Mouse (Mus musculus) thymus, adult 2 months (tissue): ENCODE data around the gene Ldlr. TPM values are rescaled to one million over a fixed set of nuclear protein-coding genes. Genes with fewer than 3 reads are reported as not detected.
"Not testable (repeated sequence)": the region's sequence is repeated elsewhere in the genome, so short reads cannot be mapped to it uniquely, and the experiment has no call there.

Experiments used
- DNase-seq: peaks from one replicate; pipeline ENCODE4 v3.0.0; 2021
- H3K27ac ChIP-seq: fragments of 200-500 bp; 2 replicates; pipeline ENCODE4 v1.5.1; 2012; ENCODE audit warnings: low read length, control low read depth; ENCODE audit not compliant: control insufficient read depth, insufficient read depth
- H3K27me3 ChIP-seq: fragments of 200-500 bp; 2 replicates; pipeline ENCODE4 v1.6.1; 2012; ENCODE audit warnings: mild to moderate bottlenecking, low read length, moderate library complexity, mixed read lengths; ENCODE audit not compliant: control insufficient read depth, insufficient read depth
- H3K36me3 ChIP-seq: fragments of 200-500 bp; 2 replicates; pipeline ENCODE4 v1.6.1; 2012; ENCODE audit warnings: mild to moderate bottlenecking, low read length, moderate library complexity; ENCODE audit not compliant: control insufficient read depth, insufficient read depth
- H3K4me1 ChIP-seq: fragments of 200-500 bp; replicated peaks from 2 replicates; pipeline ENCODE4 v1.6.1; 2012; ENCODE audit warnings: low read length; ENCODE audit not compliant: control insufficient read depth, insufficient read depth
- H3K4me3 ChIP-seq: fragments of 200-500 bp; 2 replicates; pipeline ENCODE4 v1.5.1; 2012; ENCODE audit warnings: mild to moderate bottlenecking, low read length, control low read depth, moderate library complexity; ENCODE audit not compliant: control insufficient read depth, insufficient read depth
- CTCF ChIP-seq: fragments of 200-500 bp; IDR thresholded peaks from 2 replicates; pipeline ENCODE4 v1.5.1; 2012; ENCODE audit warnings: mild to moderate bottlenecking, control low read depth, low read length, moderate library complexity, borderline replicate concordance; ENCODE audit not compliant: control insufficient read depth, poor library complexity, insufficient read depth; ENCODE audit errors: extremely low read depth
- POLR2A ChIP-seq: fragments of 200-500 bp; IDR thresholded peaks from 2 replicates; pipeline ENCODE4 v1.6.1; 2012; ENCODE audit warnings: mild to moderate bottlenecking, low read length, control low read depth, moderate library complexity; ENCODE audit not compliant: control insufficient read depth, poor library complexity, insufficient read depth; ENCODE audit errors: extremely low read depth
- WGBS: fragments of 180-500 bp; shearing (Covaris S2); methylation state at CpG from one replicate; pipeline ENCODE4 v1.1.7; 2018; 5-methylcytosine and 5-hydroxymethylcytosine counted together
- polyA plus RNA-seq: library from polyadenylated mRNA; depleted of rRNA; stranded (reverse); fragments of >200 nt; gene quantifications from 2 replicates; pipeline ENCODE4 v1.2.3, GENCODE M21; 2012

Gene Ldlr
- polyA plus RNA-seq, 1 experiment = 23.9 TPM

- no peak overlapping the region for H3K27ac ChIP-seq
- 75% methylated on average over 2 of the region's 2 CpGs for WGBS
- peak; percentile 21 for DNase-seq
- TF ChIP-seq POLR2A (no peak), CTCF (peak; percentile 59; the same call in 1 of the 2 replicates)
- H3K27me3 ChIP-seq = no peaks in the 10 kb centered on the region
- H3K36me3 ChIP-seq = peaks cover 56% of the 10 kb centered on the region
- H3K4me1 ChIP-seq = no peaks in the 10 kb centered on the region
- no peak overlapping the region for H3K4me3 ChIP-seq
Measured at GRCm38 (mm10) chr9:21691862-21692261, 31.4 kb upstream of the Ldlr start.

GRCm38 (mm10) chr9:21692491-21692890, 30.8 kb upstream of the Ldlr start:
- no peak for DNase-seq
- Histone ChIP-seq H3K4me1 (no peaks in the 10 kb centered on the region), H3K36me3 (peaks cover 50% of the 10 kb centered on the region), H3K4me3 (no peak overlapping the region), H3K27ac (no peak overlapping the region), H3K27me3 (no peaks in the 10 kb centered on the region)
- TF ChIP-seq POLR2A (no peak), CTCF (no peak)
- 96% methylated on average over 4 of the region's 4 CpGs for WGBS

DNA sequence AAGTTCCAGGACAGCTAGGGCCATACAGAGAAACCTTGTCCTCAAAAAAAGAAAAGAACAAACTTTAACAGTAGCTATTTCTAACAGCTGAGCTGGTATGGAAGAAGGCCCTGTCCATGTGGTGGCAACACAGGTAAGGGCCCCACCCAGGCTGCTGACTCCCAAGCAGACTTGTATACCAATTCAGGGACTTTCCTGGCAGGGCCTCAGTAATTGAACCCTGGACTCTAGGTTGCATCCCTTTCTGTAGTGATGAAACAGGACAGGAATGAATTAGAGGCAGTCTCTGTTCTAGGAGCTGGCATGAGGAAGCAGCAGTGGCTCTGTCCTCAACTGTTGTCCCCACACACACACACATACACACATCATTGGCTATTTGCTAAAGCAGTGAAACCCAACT, 29.2 kb upstream of the Ldlr start:
- no peaks in the 10 kb centered on the region for H3K4me1 ChIP-seq
- H3K4me3 ChIP-seq = no peak overlapping the region
- no peak overlapping the region for H3K27ac ChIP-seq
- DNase-seq = no peak
- peaks cover 44% of the 10 kb centered on the region for H3K36me3 ChIP-seq
- no peaks in the 10 kb centered on the region for H3K27me3 ChIP-seq
- TF ChIP-seq POLR2A = no peak
- TF ChIP-seq CTCF = no peak

- DNase-seq = no peak
- H3K4me1 ChIP-seq = no peaks in the 10 kb centered on the region
- no peak overlapping the region for H3K27ac ChIP-seq
- H3K27me3 ChIP-seq = no peaks in the 10 kb centered on the region
- TF ChIP-seq POLR2A (no peak), CTCF (no peak)
- WGBS = 89% methylated on average over 5 of the region's 5 CpGs
- no peak overlapping the region for H3K4me3 ChIP-seq
- H3K36me3 ChIP-seq = peaks cover 47% of the 10 kb centered on the region
Measured at GRCm38 (mm10) chr9:21695229-21695792, 28.0 kb upstream of the Ldlr start.

DNA sequence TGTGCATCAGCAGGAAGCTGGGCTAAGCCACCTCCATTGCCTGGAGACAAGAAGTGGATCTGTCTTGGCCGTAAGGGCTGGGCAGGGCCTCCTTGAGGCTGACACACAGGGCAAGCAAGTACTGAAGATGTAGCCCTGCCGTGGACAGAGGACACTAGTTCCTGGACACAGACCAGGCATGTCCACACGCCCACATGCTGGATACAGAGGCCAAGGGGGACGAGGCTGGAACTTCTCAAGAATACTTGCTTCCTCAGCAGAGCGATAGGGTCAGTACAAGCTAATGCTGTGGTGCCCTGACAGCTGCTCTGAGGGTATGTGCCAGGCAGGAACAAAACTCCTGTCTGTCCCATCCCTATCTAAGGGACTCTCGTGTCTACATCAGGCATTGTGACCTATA, 26.2 kb upstream of the Ldlr start:
- Histone ChIP-seq H3K27ac (no peak overlapping the region), H3K4me3 (no peak overlapping the region), H3K36me3 (peaks cover 56% of the 10 kb centered on the region), H3K4me1 (no peaks in the 10 kb centered on the region), H3K27me3 (no peaks in the 10 kb centered on the region)
- TF ChIP-seq POLR2A (no peak), CTCF (no peak)
- DNase-seq = no peak
- 93% methylated on average over 6 of the region's 6 CpGs for WGBS

GRCm38 (mm10) chr9:21699280-21699679, 24.0 kb upstream of the Ldlr start:
- 89% methylated on average over 6 of the region's 6 CpGs for WGBS

DNA sequence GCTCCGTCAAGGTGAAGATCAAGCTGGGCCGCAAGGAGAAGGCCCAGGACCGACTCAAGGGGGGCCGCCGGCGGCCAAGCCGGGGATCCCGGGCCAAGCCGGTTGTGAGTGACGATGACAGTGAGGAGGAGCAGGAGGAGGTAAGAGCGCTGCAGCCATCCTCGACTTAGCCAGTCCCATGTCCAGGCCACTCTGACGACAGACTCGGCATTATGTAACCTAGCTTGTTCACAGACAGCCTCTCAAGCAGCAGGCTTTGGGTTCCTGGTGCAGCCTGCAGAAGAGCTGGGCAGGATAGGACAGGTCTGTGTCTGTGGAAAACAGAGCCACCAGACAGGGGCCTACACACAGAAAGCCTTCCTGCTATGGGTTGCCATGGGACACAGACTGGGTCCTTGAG, 22.2 kb upstream of the Ldlr start:
- TF ChIP-seq CTCF (no peak), POLR2A (no peak)
- no peak overlapping the region for H3K27ac ChIP-seq
- no peak overlapping the region for H3K4me3 ChIP-seq
- H3K4me1 ChIP-seq = no peaks in the 10 kb centered on the region
- WGBS = 96% methylated on average over 14 of the region's 14 CpGs
- no peak for DNase-seq
- H3K36me3 ChIP-seq = peaks cover 62% of the 10 kb centered on the region
- no peaks in the 10 kb centered on the region for H3K27me3 ChIP-seq

More at GRCm38 (mm10) chr9:21699280-21699679, 24.0 kb upstream of the Ldlr start:
- not testable (repeated sequence) for H3K27me3 ChIP-seq, H3K27ac ChIP-seq, H3K4me1 ChIP-seq, H3K4me3 ChIP-seq, DNase-seq
- H3K36me3 ChIP-seq = peaks cover 58% of the 10 kb centered on the region
